Mouse (Mus musculus): ENCODE measurements at regions not wholly inside any gene's neighbourhood (a gene's known extent, or its start where the extent isn't known, plus 50 kb on each side); places are given as distances from the start of the nearest gene placed in this dataset.

DNA sequence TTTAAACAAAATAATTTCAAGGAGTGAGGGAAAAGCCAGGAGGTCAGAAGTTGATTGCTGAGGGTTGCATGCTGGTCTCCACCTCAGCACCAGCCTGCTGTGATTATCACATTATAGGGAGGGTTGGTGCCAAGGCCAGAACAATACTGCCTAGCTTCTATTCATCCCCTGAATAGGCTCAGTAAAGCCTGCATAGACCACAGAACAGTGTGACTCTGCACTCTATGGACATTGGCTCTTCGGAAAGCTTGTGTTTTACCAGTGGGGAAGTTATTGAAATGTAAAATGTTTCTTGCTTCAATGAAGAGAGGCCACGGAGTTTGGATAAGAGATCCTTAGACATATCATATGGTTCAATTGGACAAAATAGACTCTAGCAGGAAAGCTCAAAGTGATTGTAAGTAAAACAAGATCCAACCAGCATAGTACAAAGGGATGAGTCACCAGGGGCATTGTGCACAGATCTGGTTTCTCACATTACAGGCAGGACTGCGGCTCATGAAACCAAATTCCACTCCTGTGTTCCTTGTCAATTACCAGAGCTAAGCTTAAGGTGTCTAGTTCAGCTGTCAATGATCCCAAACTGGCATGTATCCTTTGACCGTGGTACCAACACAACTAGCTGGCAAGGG lies 320.8 kb upstream of the Cd180 start:
- no peaks in the 10 kb centered on the region for H3K36me3 ChIP-seq (ENCODE audit: control insufficient read depth, insufficient read depth, low read length)
- no peak overlapping the region for H3K27ac ChIP-seq (replicated peaks; ENCODE audit: insufficient read depth, low read depth, low read length)
- H3K79me2 ChIP-seq (ENCODE audit: control insufficient read depth, insufficient read depth, low read length): no peaks in the 10 kb centered on the region
- no peak for DNase-seq (ENCODE audit: extremely low read depth, low read depth, low spot score)
- H3K9ac ChIP-seq (ENCODE audit: low read depth, low read length): no peak overlapping the region
- no peak overlapping the region for H3K4me3 ChIP-seq (ENCODE audit: insufficient read depth, low read depth, low read length)
- WGBS: 91% methylated on average over 4 of the region's 4 CpGs
- no peaks in the 10 kb centered on the region for H3K27me3 ChIP-seq (ENCODE audit: control insufficient read depth, insufficient read depth, low read length)
- no peaks in the 10 kb centered on the region for H3K4me1 ChIP-seq (ENCODE audit: control insufficient read depth, insufficient read depth, low read length)
- no peak for TF ChIP-seq POLR2A (IDR thresholded peaks at IDR 0.05; ENCODE audit: extremely low read depth, insufficient read depth, low read length)
- TF ChIP-seq CTCF (IDR thresholded peaks at IDR 0.05; ENCODE audit: low read depth, low read length): no peak

DNA sequence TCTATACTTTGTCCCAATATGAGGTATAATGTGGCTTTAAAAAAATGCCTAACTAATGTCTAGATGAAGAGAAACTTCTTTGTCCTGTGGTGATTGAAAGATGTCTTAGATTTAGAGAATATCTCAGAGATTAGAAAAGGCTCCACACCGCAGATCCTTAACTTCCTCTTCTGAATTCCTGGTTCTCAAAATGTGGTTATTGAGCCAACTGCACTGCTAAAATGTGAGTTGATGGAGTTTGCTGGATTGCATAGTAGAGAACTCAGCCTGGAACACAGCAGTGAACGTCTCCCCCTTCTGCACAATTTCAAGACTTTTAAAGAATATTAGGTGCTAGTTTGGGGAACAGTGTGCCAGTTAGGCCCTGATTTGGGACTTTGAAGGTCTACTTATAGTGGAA lies 312.7 kb upstream of the Cd180 start:
- no peak overlapping the region for H3K27ac ChIP-seq (replicated peaks; ENCODE audit: insufficient read depth, low read depth, low read length)
- no peaks in the 10 kb centered on the region for H3K79me2 ChIP-seq (ENCODE audit: control insufficient read depth, insufficient read depth, low read length)
- H3K9ac ChIP-seq (ENCODE audit: low read depth, low read length): no peak overlapping the region
- no peaks in the 10 kb centered on the region for H3K27me3 ChIP-seq (ENCODE audit: control insufficient read depth, insufficient read depth, low read length)
- no peaks in the 10 kb centered on the region for H3K4me1 ChIP-seq (ENCODE audit: control insufficient read depth, insufficient read depth, low read length)
- TF ChIP-seq POLR2A (IDR thresholded peaks at IDR 0.05; ENCODE audit: extremely low read depth, insufficient read depth, low read length) (no peak), CTCF (IDR thresholded peaks at IDR 0.05; ENCODE audit: low read depth, low read length) (no peak)
- DNase-seq (ENCODE audit: extremely low read depth, low read depth, low spot score): no peak
- no peaks in the 10 kb centered on the region for H3K36me3 ChIP-seq (ENCODE audit: control insufficient read depth, insufficient read depth, low read length)
- 79% methylated on average over 2 of the region's 2 CpGs for WGBS
- H3K4me3 ChIP-seq (ENCODE audit: insufficient read depth, low read depth, low read length): no peak overlapping the region

DNA sequence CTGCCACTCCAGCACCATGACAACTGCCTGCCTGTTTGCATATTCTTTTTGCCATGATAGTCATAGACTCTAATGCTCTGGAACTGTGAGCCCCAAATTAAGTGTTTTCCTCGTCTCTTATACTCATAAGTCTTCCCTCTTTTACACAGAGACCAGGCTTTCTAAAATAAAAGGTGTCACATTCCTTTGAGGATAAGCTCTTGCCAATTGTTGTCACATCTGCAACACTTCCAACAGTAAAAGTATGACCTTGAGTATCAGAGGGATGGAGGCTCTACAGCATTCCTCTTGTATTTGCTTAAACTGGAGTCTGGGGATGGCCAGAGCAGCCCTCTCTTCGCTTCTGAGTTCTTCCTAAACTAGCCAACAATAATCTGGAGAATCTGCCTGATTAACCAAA lies 301.4 kb upstream of the Cd180 start:
- Histone ChIP-seq H3K79me2 (ENCODE audit: control insufficient read depth, insufficient read depth, low read length) (no peaks in the 10 kb centered on the region), H3K4me1 (ENCODE audit: control insufficient read depth, insufficient read depth, low read length) (no peaks in the 10 kb centered on the region), H3K27me3 (ENCODE audit: control insufficient read depth, insufficient read depth, low read length) (no peaks in the 10 kb centered on the region), H3K4me3 (ENCODE audit: insufficient read depth, low read depth, low read length) (no peak overlapping the region), H3K36me3 (ENCODE audit: control insufficient read depth, insufficient read depth, low read length) (no peaks in the 10 kb centered on the region), H3K27ac (replicated peaks; ENCODE audit: insufficient read depth, low read depth, low read length) (no peak overlapping the region), H3K9ac (ENCODE audit: low read depth, low read length) (no peak overlapping the region)
- DNase-seq (ENCODE audit: extremely low read depth, low read depth, low spot score): no peak
- TF ChIP-seq POLR2A (IDR thresholded peaks at IDR 0.05; ENCODE audit: extremely low read depth, insufficient read depth, low read length) (no peak), CTCF (IDR thresholded peaks at IDR 0.05; ENCODE audit: low read depth, low read length) (no peak)
- WGBS: 75% methylated on average over 2 of the region's 2 CpGs

DNA sequence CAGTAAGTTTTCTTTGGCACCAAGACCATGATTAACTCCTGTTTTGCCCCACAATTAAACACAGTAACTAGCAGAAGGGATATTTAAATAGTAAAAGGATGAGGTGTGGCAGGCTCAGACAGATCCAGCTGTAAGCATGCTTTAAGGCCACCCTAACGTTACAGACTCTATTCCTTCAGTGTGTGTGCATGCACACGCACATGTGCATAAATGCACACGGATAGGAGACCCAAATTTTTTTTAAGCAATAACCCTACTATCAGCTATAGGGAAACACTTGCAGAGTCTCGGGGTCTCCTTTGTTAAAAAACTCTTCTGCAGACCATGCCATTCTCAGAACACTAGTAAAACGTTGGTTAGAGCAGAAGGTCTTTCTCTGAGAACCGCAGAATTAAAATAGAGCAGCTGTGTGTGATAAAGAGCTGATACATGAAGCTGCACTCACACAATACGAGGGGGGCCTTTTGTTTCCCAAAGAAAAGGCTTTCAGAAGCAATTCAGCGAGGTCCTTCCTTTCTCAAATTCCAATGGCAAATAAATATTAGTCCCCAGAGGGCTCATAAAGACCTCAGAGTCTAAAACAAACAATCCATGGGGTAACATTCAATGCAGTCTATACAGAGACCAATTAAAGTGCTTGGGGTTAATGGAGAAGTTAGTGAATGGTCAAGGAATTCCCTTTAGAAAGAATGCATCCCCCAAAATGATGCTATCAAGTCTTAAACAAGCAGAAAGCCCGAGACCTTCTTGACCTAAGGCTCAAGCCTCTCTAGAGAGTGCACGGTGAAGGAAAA lies 300.3 kb upstream of the Cd180 start:
- Histone ChIP-seq H3K27ac (replicated peaks; ENCODE audit: insufficient read depth, low read depth, low read length) (no peak overlapping the region), H3K79me2 (ENCODE audit: control insufficient read depth, insufficient read depth, low read length) (no peaks in the 10 kb centered on the region), H3K9ac (ENCODE audit: low read depth, low read length) (no peak overlapping the region), H3K36me3 (ENCODE audit: control insufficient read depth, insufficient read depth, low read length) (no peaks in the 10 kb centered on the region), H3K4me1 (ENCODE audit: control insufficient read depth, insufficient read depth, low read length) (no peaks in the 10 kb centered on the region), H3K27me3 (ENCODE audit: control insufficient read depth, insufficient read depth, low read length) (no peaks in the 10 kb centered on the region), H3K4me3 (ENCODE audit: insufficient read depth, low read depth, low read length) (no peak overlapping the region)
- no peak for DNase-seq (ENCODE audit: extremely low read depth, low read depth, low spot score)
- TF ChIP-seq CTCF (IDR thresholded peaks at IDR 0.05; ENCODE audit: low read depth, low read length): no peak
- TF ChIP-seq POLR2A (IDR thresholded peaks at IDR 0.05; ENCODE audit: extremely low read depth, insufficient read depth, low read length): no peak
- 61% methylated on average over 10 of the region's 10 CpGs for WGBS

DNA sequence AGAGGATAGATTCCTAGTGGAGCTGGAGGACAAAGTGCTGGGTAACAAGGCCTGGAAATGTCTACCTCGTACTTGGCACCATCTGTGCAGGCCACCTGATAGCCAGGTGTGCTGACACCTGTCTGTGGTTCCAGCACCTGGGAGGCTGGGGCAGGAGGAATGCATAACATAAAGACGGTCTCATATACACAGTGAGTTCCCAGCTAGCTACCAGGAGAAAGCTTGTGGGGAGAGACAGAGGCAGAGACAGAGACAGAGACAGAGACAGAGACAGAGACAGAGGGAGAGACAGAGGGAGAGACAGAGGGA lies 299.7 kb upstream of the Cd180 start:
- Histone ChIP-seq H3K79me2 (ENCODE audit: control insufficient read depth, insufficient read depth, low read length) (no peaks in the 10 kb centered on the region), H3K4me1 (ENCODE audit: control insufficient read depth, insufficient read depth, low read length) (no peaks in the 10 kb centered on the region), H3K27me3 (ENCODE audit: control insufficient read depth, insufficient read depth, low read length) (no peaks in the 10 kb centered on the region), H3K4me3 (ENCODE audit: insufficient read depth, low read depth, low read length) (no peak overlapping the region), H3K9ac (ENCODE audit: low read depth, low read length) (no peak overlapping the region), H3K27ac (replicated peaks; ENCODE audit: insufficient read depth, low read depth, low read length) (no peak overlapping the region), H3K36me3 (ENCODE audit: control insufficient read depth, insufficient read depth, low read length) (no peaks in the 10 kb centered on the region)
- WGBS: 72% methylated on average over 2 of the region's 2 CpGs
- DNase-seq (ENCODE audit: extremely low read depth, low read depth, low spot score): no peak
- TF ChIP-seq POLR2A (IDR thresholded peaks at IDR 0.05; ENCODE audit: extremely low read depth, insufficient read depth, low read length) (no peak), CTCF (IDR thresholded peaks at IDR 0.05; ENCODE audit: low read depth, low read length) (no peak)

DNA sequence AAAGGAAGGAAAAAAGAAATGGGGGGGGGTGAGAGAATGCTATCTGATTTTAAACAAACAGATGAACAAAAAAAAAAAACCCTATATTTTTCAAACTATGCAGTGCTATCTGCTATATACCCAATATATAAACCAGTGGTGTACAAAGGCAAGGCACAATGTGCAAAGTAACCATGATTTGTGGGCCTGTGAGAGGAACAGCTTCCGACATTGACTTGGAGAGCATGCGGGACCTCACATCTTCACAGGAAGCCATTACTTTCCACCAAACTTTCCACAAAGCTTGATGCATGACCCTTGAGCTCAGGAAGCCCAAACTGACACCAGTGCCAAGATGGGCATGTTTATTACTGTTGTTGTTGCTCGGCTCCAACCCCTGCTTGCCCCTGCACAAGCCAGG lies 299.3 kb upstream of the Cd180 start:
- Histone ChIP-seq H3K79me2 (ENCODE audit: control insufficient read depth, insufficient read depth, low read length) (no peaks in the 10 kb centered on the region), H3K27ac (replicated peaks; ENCODE audit: insufficient read depth, low read depth, low read length) (no peak overlapping the region), H3K4me3 (ENCODE audit: insufficient read depth, low read depth, low read length) (no peak overlapping the region), H3K36me3 (ENCODE audit: control insufficient read depth, insufficient read depth, low read length) (no peaks in the 10 kb centered on the region), H3K4me1 (ENCODE audit: control insufficient read depth, insufficient read depth, low read length) (no peaks in the 10 kb centered on the region), H3K9ac (ENCODE audit: low read depth, low read length) (no peak overlapping the region), H3K27me3 (ENCODE audit: control insufficient read depth, insufficient read depth, low read length) (no peaks in the 10 kb centered on the region)
- 92% methylated on average over 3 of the region's 3 CpGs for WGBS
- no peak for DNase-seq (ENCODE audit: extremely low read depth, low read depth, low spot score)
- TF ChIP-seq POLR2A (IDR thresholded peaks at IDR 0.05; ENCODE audit: extremely low read depth, insufficient read depth, low read length): no peak
- no peak for TF ChIP-seq CTCF (IDR thresholded peaks at IDR 0.05; ENCODE audit: low read depth, low read length)

All from liver, adult 2 months (tissue).